In the genomic region with DNA sequence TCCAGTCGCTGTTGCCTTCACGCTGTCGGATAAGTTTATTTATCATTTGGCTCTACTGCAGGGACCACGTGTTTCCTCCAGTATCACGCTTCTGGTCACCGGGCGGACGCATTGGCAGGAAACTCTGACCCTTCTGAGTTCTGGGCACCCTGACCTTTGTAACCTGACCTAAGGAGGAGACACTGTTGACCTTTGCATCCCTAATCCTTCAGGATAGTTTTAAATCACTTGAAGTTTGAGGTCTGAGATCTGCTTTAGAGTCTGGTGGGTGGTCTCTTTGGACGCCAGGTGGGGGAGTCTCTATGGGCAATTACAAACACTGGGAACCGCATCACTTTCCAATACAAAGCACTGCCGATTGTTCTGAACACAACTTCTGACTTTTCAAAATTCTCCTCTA, we compare ENCODE assay signal across 21 mouse cellular contexts.
A peak's percentile ranks its signal among the peaks of the same experiment; 100 is the strongest.
DNase-seq lines count a peak whose midpoint lies in the region; ATAC-seq and TF ChIP-seq lines count a peak whose summit lies in the region.
"Had no signal": no experiment of that assay in that cellular context is flagged by ENCODE, and none has a peak within 500 bp of the region (broad histone marks: within the 10 kb centered on the region; RNA-seq: fewer than 3 reads in every experiment).

No protein-coding gene starts in this region.

- no peaks in the 10 kb centered on the region for H3K9me3 ChIP-seq in heart, embryonic 11.5 days (replicated peaks; ENCODE audit: control insufficient read depth, low read length)
- no peaks in the 10 kb centered on the region for H3K9me3 ChIP-seq in lung, embryonic 14.5 days (ENCODE audit: low read depth, low read length)
- H3K9me3 ChIP-seq in limb, embryonic 12.5 days = no peaks in the 10 kb centered on the region
- H3K9me3 ChIP-seq: embryonic facial prominence, embryonic 15.5 days; forebrain, embryonic 10.5 days; intestine, embryonic 15.5 days; neural tube, embryonic 13.5 days had no signal

- no peak overlapping the region for H3K27ac ChIP-seq in heart, embryonic 11.5 days (ENCODE audit: low read depth, low read length)
- H3K27ac ChIP-seq in lung, embryonic 14.5 days (ENCODE audit: low read depth) = no peak overlapping the region
- no peak overlapping the region for H3K27ac ChIP-seq in limb, embryonic 12.5 days
- H3K27ac ChIP-seq: embryonic facial prominence, embryonic 15.5 days; forebrain, embryonic 10.5 days; hindbrain, embryonic 14.5 days; intestine, embryonic 15.5 days; liver, embryonic 14.5 days; neural tube, embryonic 13.5 days had no signal

- H3K27me3 ChIP-seq in heart, embryonic 11.5 days (ENCODE audit: control insufficient read depth, insufficient read depth, low read length) = no peaks in the 10 kb centered on the region
- H3K27me3 ChIP-seq in lung, embryonic 14.5 days (ENCODE audit: insufficient read depth, low read length) = no peaks in the 10 kb centered on the region
- no peaks in the 10 kb centered on the region for H3K27me3 ChIP-seq in limb, embryonic 12.5 days
- H3K27me3 ChIP-seq: CH12.LX; embryonic facial prominence, embryonic 15.5 days; intestine, embryonic 15.5 days; neural tube, embryonic 13.5 days had no signal

- 13% methylated on average over 11 of the region's 11 CpGs for WGBS in heart, embryonic 11.5 days (ENCODE audit: insufficient replicate concordance)
- 17% methylated on average over 11 of the region's 11 CpGs for WGBS in lung, embryonic 14.5 days
- 4% methylated on average over 11 of the region's 11 CpGs for WGBS in limb, embryonic 12.5 days

- intact Hi-C loops in heart, postnatal 36 days (cut with DNase I) = no loop called here

- DNase-seq in heart, postnatal 36 days = no peak
- peak; percentile 33 for DNase-seq in lung, embryonic 14.5 days
- no peak for DNase-seq in lung, postnatal 10 days
- peak; percentile 47 for DNase-seq in kidney, adult 9 months
- DNase-seq in thymus, postnatal 25 days = no peak
- DNase-seq in layer of hippocampus, postnatal 36 days = no peak
- DNase-seq: cerebellum, postnatal 14 days; gastrocnemius, postnatal 10 days; heart, adult 18-20 months; heart, postnatal 14 days; lung, postnatal 14 days; right cerebral cortex, postnatal 4 days had no signal

- no peaks in the 10 kb centered on the region for H3K36me3 ChIP-seq in heart, embryonic 11.5 days (ENCODE audit: control insufficient read depth, insufficient read depth, low read length)
- H3K36me3 ChIP-seq in lung, embryonic 14.5 days (ENCODE audit: insufficient read depth) = no peaks in the 10 kb centered on the region
- no peaks in the 10 kb centered on the region for H3K36me3 ChIP-seq in limb, embryonic 12.5 days
- H3K36me3 ChIP-seq: embryonic facial prominence, embryonic 15.5 days; forebrain, embryonic 10.5 days; intestine, embryonic 15.5 days; neural tube, embryonic 13.5 days had no signal

- no peak overlapping the region for H3K9ac ChIP-seq in heart, embryonic 11.5 days (ENCODE audit: low read depth, low read length)
- no peak overlapping the region for H3K9ac ChIP-seq in lung, embryonic 14.5 days
- H3K9ac ChIP-seq in limb, embryonic 12.5 days (replicated peaks) = no peak overlapping the region
- H3K9ac ChIP-seq: embryonic facial prominence, embryonic 15.5 days; hindbrain, embryonic 14.5 days; intestine, embryonic 15.5 days; liver, embryonic 14.5 days; neural tube, embryonic 13.5 days had no signal

- H3K4me1 ChIP-seq in heart, embryonic 11.5 days (ENCODE audit: control insufficient read depth, insufficient read depth, low read length) = no peaks in the 10 kb centered on the region
- 0 out of 2 replicates have a peak, but pooled peaks cover 3% of the 10 kb centered on the region for H3K4me1 ChIP-seq in lung, embryonic 14.5 days (ENCODE audit: insufficient read depth)
- peaks cover 10% of the 10 kb centered on the region; the same call in 1 of the 2 replicates for H3K4me1 ChIP-seq in limb, embryonic 12.5 days (replicated peaks)
- H3K4me1 ChIP-seq: embryonic facial prominence, embryonic 15.5 days; intestine, embryonic 15.5 days; neural tube, embryonic 13.5 days had no signal

- no peak overlapping the region for H3K4me3 ChIP-seq in heart, embryonic 11.5 days (ENCODE audit: low read depth, low read length)
- no peak overlapping the region for H3K4me3 ChIP-seq in lung, embryonic 14.5 days (ENCODE audit: low read depth, low read length)
- H3K4me3 ChIP-seq in limb, embryonic 12.5 days (replicated peaks) = no peak overlapping the region
- H3K4me3 ChIP-seq: embryonic facial prominence, embryonic 15.5 days; forebrain, embryonic 10.5 days; intestine, embryonic 15.5 days; neural tube, embryonic 13.5 days had no signal

- no peak for ATAC-seq in heart, embryonic 11.5 days (replicated peaks; ENCODE audit: insufficient number of reproducible peaks, low FRiP score, low TSS enrichment)
- no peak for ATAC-seq in lung, embryonic 14.5 days (ENCODE audit: insufficient read depth)
- no peak for ATAC-seq in limb, embryonic 12.5 days (ENCODE audit: insufficient number of reproducible peaks, insufficient read depth, low FRiP score, low TSS enrichment, low read depth)
- ATAC-seq: intestine, embryonic 15.5 days had no signal

- TF ChIP-seq CTCF in lung, embryonic 14.5 days (IDR thresholded peaks at IDR 0.05; ENCODE audit: low read depth) = no peak

- peak overlapping the region; percentile 1; the same call in 1 of the 2 replicates for H3K4me2 ChIP-seq in heart, embryonic 11.5 days
- H3K4me2 ChIP-seq in lung, embryonic 14.5 days = no peak overlapping the region
- 0 out of 2 replicates have a peak overlapping the region, but pooled peaks have one; percentile 2 for H3K4me2 ChIP-seq in limb, embryonic 12.5 days
- H3K4me2 ChIP-seq: embryonic facial prominence, embryonic 15.5 days; hindbrain, embryonic 14.5 days; intestine, embryonic 15.5 days; neural tube, embryonic 13.5 days had no signal

Comparison
In these comparisons a context has a peak if more than half of its experiments do, and no peak if none do; other contexts are left out.
1. DNase-seq: peak in lung, embryonic 14.5 days (single experiment) and kidney, adult 9 months (single experiment); none in heart, postnatal 36 days (0 of 2), lung, postnatal 10 days (single experiment), thymus, postnatal 25 days (single experiment) and layer of hippocampus, postnatal 36 days (0 of 2).